In genomic region chr19:18420381-18420785, GRCm38 (mm10) we compare ENCODE assay signal across 8 mouse cellular contexts.
DNase-seq lines count a peak whose midpoint lies in the region; ATAC-seq and TF ChIP-seq lines count a peak whose summit lies in the region.

No protein-coding gene starts in this region.

- no peak for TF ChIP-seq POLR2A in kidney, adult 2 months (IDR thresholded peaks at IDR 0.05; ENCODE audit: low read depth, low read length)

- ATAC-seq in neural tube, embryonic 11.5 days (ENCODE audit: insufficient read depth, low FRiP score, low TSS enrichment): no peak
- ATAC-seq in intestine, embryonic 15.5 days: no peak
- ATAC-seq in erythroblast, adult 5-6 weeks (replicated peaks; ENCODE audit: low FRiP score, poor library complexity, severe bottlenecking): no peak

- H3K9me3 ChIP-seq in neural tube, embryonic 11.5 days (ENCODE audit: control insufficient read depth, low read length): no peaks in the 10 kb centered on the region
- H3K9me3 ChIP-seq in intestine, embryonic 15.5 days: no peaks in the 10 kb centered on the region

- H3K27ac ChIP-seq in kidney, adult 2 months (ENCODE audit: insufficient read depth, low read depth, low read length): no peak overlapping the region
- no peak overlapping the region for H3K27ac ChIP-seq in neural tube, embryonic 11.5 days (ENCODE audit: low read depth, low read length)
- no peak overlapping the region for H3K27ac ChIP-seq in intestine, embryonic 15.5 days

- no peak for TF ChIP-seq CTCF in kidney, adult 2 months (conservative IDR thresholded peaks at IDR 0.05; ENCODE audit: insufficient read depth, insufficient read length, low read depth, low read length)

- no peak overlapping the region for H3K4me2 ChIP-seq in neural tube, embryonic 11.5 days (ENCODE audit: low read depth)
- H3K4me2 ChIP-seq in intestine, embryonic 15.5 days (replicated peaks): no peak overlapping the region

- no peaks in the 10 kb centered on the region for H3K27me3 ChIP-seq in kidney, adult 2 months (replicated peaks; ENCODE audit: control insufficient read depth, insufficient read depth, low read length)
- H3K27me3 ChIP-seq in neural tube, embryonic 11.5 days (ENCODE audit: control insufficient read depth, insufficient read depth, low read length): no peaks in the 10 kb centered on the region
- H3K27me3 ChIP-seq in intestine, embryonic 15.5 days (replicated peaks): no peaks in the 10 kb centered on the region

- no peaks in the 10 kb centered on the region for H3K36me3 ChIP-seq in kidney, adult 2 months (ENCODE audit: control insufficient read depth, insufficient read depth, low read length)
- no peaks in the 10 kb centered on the region for H3K36me3 ChIP-seq in neural tube, embryonic 11.5 days (ENCODE audit: control insufficient read depth, insufficient read depth, low read length)
- H3K36me3 ChIP-seq in intestine, embryonic 15.5 days: no peaks in the 10 kb centered on the region

- WGBS in kidney, adult 2 months: 48% methylated on average over 9 of the region's 9 CpGs
- 57% methylated on average over 9 of the region's 9 CpGs for WGBS in neural tube, embryonic 11.5 days
- 30% methylated on average over 9 of the region's 9 CpGs for WGBS in intestine, embryonic 15.5 days

- DNase-seq in layer of hippocampus, postnatal 14 days (ENCODE audit: low spot score in 2 of 2): peak; percentile 5 to 7
- DNase-seq in layer of hippocampus, adult 9-11 months: no peak
- DNase-seq in cerebellum, adult 9-11 months: peak; percentile 68
- peak; percentile 15 for DNase-seq in kidney, adult 2 months
- peak; percentile 16 for DNase-seq in neural tube, embryonic 11.5 days (ENCODE audit: low spot score)
- DNase-seq in right cerebral cortex, postnatal 4 days: no peak

- no peak overlapping the region for H3K4me3 ChIP-seq in kidney, adult 2 months (ENCODE audit: insufficient read depth, low read depth, low read length)
- H3K4me3 ChIP-seq in neural tube, embryonic 11.5 days (ENCODE audit: low read depth, low read length): no peak overlapping the region
- no peak overlapping the region for H3K4me3 ChIP-seq in intestine, embryonic 15.5 days (replicated peaks)

- no peaks in the 10 kb centered on the region for H3K4me1 ChIP-seq in kidney, adult 2 months (ENCODE audit: control insufficient read depth, insufficient read depth, low read length)
- no peaks in the 10 kb centered on the region for H3K4me1 ChIP-seq in neural tube, embryonic 11.5 days (ENCODE audit: control insufficient read depth, insufficient read depth, low read length)
- no peaks in the 10 kb centered on the region for H3K4me1 ChIP-seq in intestine, embryonic 15.5 days (replicated peaks)

- H3K9ac ChIP-seq in neural tube, embryonic 11.5 days (ENCODE audit: low read length): no peak overlapping the region
- no peak overlapping the region for H3K9ac ChIP-seq in intestine, embryonic 15.5 days

Comparison
In these comparisons a context has a peak if more than half of its experiments do, and no peak if none do; other contexts are left out.
1. DNase-seq: peak in layer of hippocampus, postnatal 14 days (2 of 2), cerebellum, adult 9-11 months (single experiment), kidney, adult 2 months (single experiment) and neural tube, embryonic 11.5 days (single experiment); none in layer of hippocampus, adult 9-11 months (single experiment) and right cerebral cortex, postnatal 4 days (single experiment).